Comparison of ENCODE assay signal across 10 mouse cellular contexts in genomic region chr15:27810262-27810661, GRCm38 (mm10).
DNase-seq lines count a peak whose midpoint lies in the region; ATAC-seq lines count a peak whose summit lies in the region.
"Had no signal": no experiment of that assay in that cellular context is flagged by ENCODE, and none has a peak within 500 bp of the region (broad histone marks: within the 10 kb centered on the region; RNA-seq: fewer than 3 reads in every experiment).

No protein-coding gene starts in this region.

- no peaks in the 10 kb centered on the region for H3K27me3 ChIP-seq in hindbrain, embryonic 12.5 days
- no peaks in the 10 kb centered on the region for H3K27me3 ChIP-seq in hindbrain, embryonic 16.5 days (replicated peaks; ENCODE audit: control insufficient read depth, insufficient read depth, low read length)
- H3K27me3 ChIP-seq in neural tube, embryonic 11.5 days (ENCODE audit: control insufficient read depth, insufficient read depth, low read length): no peaks in the 10 kb centered on the region
- H3K27me3 ChIP-seq in hindbrain, embryonic 13.5 days: no peaks in the 10 kb centered on the region
- no peaks in the 10 kb centered on the region for H3K27me3 ChIP-seq in stomach, embryonic 16.5 days (ENCODE audit: control insufficient read depth, insufficient read depth, low read length)

- H3K27ac ChIP-seq in hindbrain, embryonic 12.5 days: peak overlapping the region; percentile 14; the same call in 1 of the 2 replicates
- H3K27ac ChIP-seq in hindbrain, embryonic 16.5 days (ENCODE audit: low read depth, low read length): no peak overlapping the region; the same call in 1 of the 2 replicates
- 0 out of 2 replicates have a peak overlapping the region, but pooled peaks have one; percentile 10 for H3K27ac ChIP-seq in neural tube, embryonic 11.5 days (ENCODE audit: low read depth, low read length)
- peak overlapping the region; percentile 53; the same call in 1 of the 2 replicates for H3K27ac ChIP-seq in hindbrain, embryonic 13.5 days
- peak overlapping the region; percentile 69 for H3K27ac ChIP-seq in stomach, embryonic 16.5 days (ENCODE audit: low read length)

- peaks cover 18% of the 10 kb centered on the region for H3K4me1 ChIP-seq in hindbrain, embryonic 12.5 days
- H3K4me1 ChIP-seq in hindbrain, embryonic 16.5 days (ENCODE audit: control insufficient read depth, insufficient read depth, low read depth, low read length): peaks cover 11% of the 10 kb centered on the region
- peaks cover 7% of the 10 kb centered on the region for H3K4me1 ChIP-seq in neural tube, embryonic 11.5 days (ENCODE audit: control insufficient read depth, insufficient read depth, low read length)
- peaks cover 33% of the 10 kb centered on the region for H3K4me1 ChIP-seq in hindbrain, embryonic 13.5 days (replicated peaks)
- peaks cover 42% of the 10 kb centered on the region for H3K4me1 ChIP-seq in stomach, embryonic 16.5 days (ENCODE audit: control insufficient read depth, insufficient read depth, low read length)

- ATAC-seq in hindbrain, embryonic 12.5 days (ENCODE audit: low FRiP score): no peak
- ATAC-seq in hindbrain, embryonic 16.5 days: no peak
- no peak for ATAC-seq in neural tube, embryonic 11.5 days (ENCODE audit: insufficient read depth, low FRiP score, low TSS enrichment)
- no peak for ATAC-seq in hindbrain, embryonic 13.5 days (ENCODE audit: low FRiP score)
- peak; percentile 14; the same call in 1 of the 2 replicates for ATAC-seq in stomach, embryonic 16.5 days (ENCODE audit: insufficient read depth, low FRiP score)

- intact Hi-C loops in left cerebral cortex, postnatal 25 days (cut with DNase I): no loop called here

- no peak overlapping the region for H3K4me3 ChIP-seq in hindbrain, embryonic 12.5 days
- H3K4me3 ChIP-seq in hindbrain, embryonic 16.5 days (ENCODE audit: low read length): no peak overlapping the region
- H3K4me3 ChIP-seq in neural tube, embryonic 11.5 days (ENCODE audit: low read depth, low read length): no peak overlapping the region
- no peak overlapping the region for H3K4me3 ChIP-seq in hindbrain, embryonic 13.5 days
- H3K4me3 ChIP-seq in stomach, embryonic 16.5 days (replicated peaks; ENCODE audit: low read length): no peak overlapping the region

- no peaks in the 10 kb centered on the region for H3K9me3 ChIP-seq in hindbrain, embryonic 12.5 days (replicated peaks)
- no peaks in the 10 kb centered on the region for H3K9me3 ChIP-seq in hindbrain, embryonic 16.5 days (ENCODE audit: control insufficient read depth, low read length)
- no peaks in the 10 kb centered on the region for H3K9me3 ChIP-seq in neural tube, embryonic 11.5 days (ENCODE audit: control insufficient read depth, low read length)
- H3K9me3 ChIP-seq in hindbrain, embryonic 13.5 days: no peaks in the 10 kb centered on the region
- no peaks in the 10 kb centered on the region for H3K9me3 ChIP-seq in stomach, embryonic 16.5 days (replicated peaks; ENCODE audit: control insufficient read depth, low read length)

- H3K36me3 ChIP-seq in hindbrain, embryonic 12.5 days: peaks cover 41% of the 10 kb centered on the region
- H3K36me3 ChIP-seq in hindbrain, embryonic 16.5 days (ENCODE audit: control insufficient read depth, insufficient read depth, low read length): peaks cover 20% of the 10 kb centered on the region
- H3K36me3 ChIP-seq in neural tube, embryonic 11.5 days (ENCODE audit: control insufficient read depth, insufficient read depth, low read length): peaks cover 8% of the 10 kb centered on the region
- H3K36me3 ChIP-seq in hindbrain, embryonic 13.5 days: peaks cover 62% of the 10 kb centered on the region
- H3K36me3 ChIP-seq in stomach, embryonic 16.5 days (ENCODE audit: control insufficient read depth, insufficient read depth, low read length): peaks cover 16% of the 10 kb centered on the region

- no peak overlapping the region for H3K9ac ChIP-seq in hindbrain, embryonic 12.5 days
- no peak overlapping the region for H3K9ac ChIP-seq in hindbrain, embryonic 16.5 days (ENCODE audit: low read depth, low read length)
- no peak overlapping the region for H3K9ac ChIP-seq in neural tube, embryonic 11.5 days (ENCODE audit: low read length)
- peak overlapping the region; percentile 46; the same call in 1 of the 2 replicates for H3K9ac ChIP-seq in hindbrain, embryonic 13.5 days
- peak overlapping the region; percentile 12; the same call in 1 of the 2 replicates for H3K9ac ChIP-seq in stomach, embryonic 16.5 days (ENCODE audit: low read length)

- no peak overlapping the region for H3K4me2 ChIP-seq in hindbrain, embryonic 12.5 days (replicated peaks)
- no peak overlapping the region for H3K4me2 ChIP-seq in hindbrain, embryonic 16.5 days (ENCODE audit: low read length)
- no peak overlapping the region for H3K4me2 ChIP-seq in neural tube, embryonic 11.5 days (ENCODE audit: low read depth)
- no peak overlapping the region for H3K4me2 ChIP-seq in hindbrain, embryonic 13.5 days
- no peak overlapping the region for H3K4me2 ChIP-seq in stomach, embryonic 16.5 days (ENCODE audit: low read depth, low read length)
- H3K4me2 ChIP-seq: midbrain, embryonic 11.5 days had no signal

- WGBS in hindbrain, embryonic 12.5 days: 69% methylated on average over 7 of the region's 7 CpGs
- WGBS in hindbrain, embryonic 16.5 days: 65% methylated on average over 7 of the region's 7 CpGs
- 48% methylated on average over 7 of the region's 7 CpGs for WGBS in neural tube, embryonic 11.5 days
- WGBS in hindbrain, embryonic 13.5 days: 75% methylated on average over 7 of the region's 7 CpGs
- 35% methylated on average over 7 of the region's 7 CpGs for WGBS in stomach, embryonic 16.5 days

- no peak for DNase-seq in neural tube, embryonic 11.5 days (ENCODE audit: low spot score)
- DNase-seq in neural tube, embryonic 10.5 days (ENCODE audit: extremely low spot score, low spot score): no peak
- no peak for DNase-seq in urinary bladder, adult 2 months (ENCODE audit: low spot score)
- DNase-seq in left cerebral cortex, postnatal 25 days (ENCODE audit: low spot score in 2 of 2): no peak
- DNase-seq: adrenal gland, postnatal 10 days had no signal

Comparison
In these comparisons a context has a peak if more than half of its experiments do, and no peak if none do; other contexts are left out.
1. H3K9ac ChIP-seq: peak in hindbrain, embryonic 13.5 days (single experiment) and stomach, embryonic 16.5 days (single experiment); none in hindbrain, embryonic 12.5 days (single experiment), hindbrain, embryonic 16.5 days (single experiment) and neural tube, embryonic 11.5 days (single experiment).